Mouse (Mus musculus) heart, postnatal 25 days (tissue): ENCODE measurements around the gene Ppfia3. TPM values are rescaled to one million over a fixed set of nuclear protein-coding genes. Genes with fewer than 3 reads are reported as not detected.
"Not testable (repeated sequence)": the region's sequence is repeated elsewhere in the genome, so short reads cannot be mapped to it uniquely, and the experiment has no call there.

Experiments
- DNase-seq: peaks from one replicate; pipeline ENCODE4 v3.0.0; 2022; ENCODE audit warnings: low spot score
- intact Hi-C: fragments of 180-260 bp; cut with DNase I; formaldehyde crosslinking; loops from one replicate; pipeline ENCODE4 v1.15.1; 2025
- total RNA-seq, 2 experiments: library from RNA; stranded (reverse); gene quantifications; 2 replicates each; pipeline ENCODE4 v1.2.3; 2021

The Ppfia3 gene
- total RNA-seq, result under 1 TPM; 0.18 to 0.25 TPM

DNA sequence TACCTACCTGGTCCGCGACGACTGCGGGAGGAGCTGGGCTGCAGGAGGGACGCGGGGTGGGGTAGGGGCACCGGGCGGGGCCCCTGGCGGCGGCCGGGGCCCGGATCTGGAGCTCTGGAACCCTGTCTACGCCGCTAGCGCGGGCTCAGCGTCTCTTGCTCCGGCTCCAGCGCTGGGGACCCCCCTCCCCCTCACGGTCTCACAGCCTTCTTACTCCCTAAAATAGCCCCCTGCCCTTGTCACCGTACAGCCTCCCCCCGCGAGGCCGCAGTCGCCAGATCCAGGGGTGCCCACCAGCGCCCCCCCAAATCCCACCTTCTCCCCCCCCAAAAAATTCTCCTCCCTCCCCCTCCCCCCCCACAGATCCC is at the start of gene Ppfia3:
TSS of gene Ppfia3 (minus strand) at position 368 of the 368 bp plus-strand sequence.
- intact Hi-C loops, result loop anchor here (2.0 kb wide), 1 partner anchor 34 kb away; the partner anchor contains the start of gene Trpm4
- DNase-seq, result no peak

DNA sequence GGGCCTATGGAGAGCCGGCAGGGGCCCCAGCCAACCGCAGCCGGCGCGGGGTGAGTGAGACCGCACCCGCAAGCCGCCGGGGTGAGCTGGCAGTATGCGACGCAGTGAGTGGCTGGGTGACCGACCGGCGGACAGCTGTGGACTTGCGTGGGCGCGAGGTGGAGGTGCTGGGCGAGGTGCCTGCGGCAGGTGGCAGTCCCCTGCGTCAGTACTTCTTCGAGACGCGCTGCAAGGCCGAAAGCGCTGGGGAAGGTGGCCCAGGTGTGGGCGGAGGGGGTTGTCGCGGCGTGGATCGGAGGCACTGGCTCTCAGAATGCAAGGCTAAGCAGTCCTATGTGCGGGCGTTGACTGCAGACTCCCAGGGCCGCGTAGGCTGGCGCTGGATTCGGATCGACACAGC is 48.8 kb upstream of the Ppfia3 start:
- no peak for DNase-seq
- intact Hi-C loops, result no loop called here

GRCm38 (mm10) chr7:45414740-45415224 is 48.0 kb upstream of the Ppfia3 start:
- intact Hi-C loops, result no loop called here
- no peak for DNase-seq

DNA sequence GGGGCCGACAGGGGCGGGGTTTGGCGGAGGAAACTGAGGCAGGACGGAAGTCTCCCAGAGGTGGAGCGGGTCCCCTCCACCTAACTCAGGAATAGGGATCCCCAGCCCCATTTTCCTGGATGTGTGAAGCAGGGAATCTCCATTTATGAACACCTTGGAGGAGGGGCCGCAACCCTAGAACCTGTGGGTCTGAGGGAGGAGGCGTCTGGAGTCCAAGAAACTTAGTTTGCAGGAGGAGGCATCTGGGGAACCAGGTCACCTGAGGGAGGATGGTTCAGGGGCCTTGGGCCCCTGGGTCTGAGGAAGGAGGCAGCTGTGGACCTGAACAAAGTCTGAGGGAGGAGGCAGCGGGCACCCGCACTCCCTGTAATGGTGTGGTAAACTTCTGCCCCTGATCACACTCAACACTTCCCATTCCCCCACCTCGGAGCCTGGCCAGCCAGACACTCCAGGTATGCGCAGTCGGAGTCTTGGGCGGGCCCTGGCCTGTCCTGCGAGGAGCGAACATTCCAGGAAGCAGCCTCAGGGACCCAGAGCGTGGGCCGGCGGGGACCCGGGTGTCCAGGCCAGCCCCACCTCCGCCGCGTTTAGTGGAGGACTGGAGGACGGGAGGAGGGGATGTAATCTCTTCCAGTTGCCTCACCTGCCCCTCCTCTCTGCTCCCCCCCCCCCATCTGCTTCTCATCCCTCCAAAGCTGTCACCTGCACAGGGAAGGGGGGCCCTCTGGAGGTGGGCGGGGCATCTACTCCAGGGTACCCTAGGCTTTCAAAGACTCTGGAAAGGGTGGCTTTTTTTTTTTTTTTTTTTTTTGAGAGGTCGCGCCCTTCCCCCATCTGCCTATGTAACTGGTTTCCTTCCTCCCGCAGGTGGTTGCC is 47.3 kb upstream of the Ppfia3 start:
- DNase-seq, result no peak
- intact Hi-C loops, result no loop called here

DNA sequence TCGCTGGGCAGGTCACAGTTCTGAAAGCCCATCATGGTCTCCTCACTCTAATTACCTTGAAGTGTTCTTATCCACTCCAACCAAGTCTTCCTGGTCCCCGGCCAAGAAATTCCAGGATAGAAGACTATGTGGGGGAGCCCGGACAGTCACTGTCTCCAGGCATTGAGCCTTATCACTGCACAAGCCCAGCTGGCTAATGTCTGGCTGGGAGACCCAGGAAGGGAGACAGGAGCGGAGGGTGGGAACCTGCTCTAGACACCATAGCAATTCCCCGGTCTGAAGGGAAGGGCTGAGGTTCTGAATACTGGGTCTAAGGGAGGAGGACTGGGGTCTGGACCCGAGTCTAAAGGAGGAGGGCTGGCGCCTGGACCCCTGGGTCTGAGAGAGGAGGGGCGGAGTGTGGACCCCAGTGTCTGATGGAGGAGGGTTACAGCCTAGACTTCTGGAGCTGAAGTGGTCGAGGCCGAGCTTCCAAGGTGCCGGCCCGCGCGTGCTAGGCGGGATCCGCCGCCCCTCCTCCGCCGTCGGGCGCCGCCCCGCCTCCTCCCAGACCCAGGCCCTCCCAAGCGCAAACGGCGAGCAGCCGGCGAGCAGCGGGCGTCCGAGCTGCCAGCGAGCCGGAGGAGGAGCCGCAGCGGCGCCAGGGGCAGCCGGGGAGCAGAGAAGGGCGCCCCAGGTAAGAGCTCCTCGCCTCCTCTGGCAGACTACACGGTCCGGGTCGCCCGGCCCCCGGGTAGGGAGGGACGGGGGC is 46.5 kb upstream of the Ppfia3 start, which contains the start of gene Ntf5:
TSS of gene Ntf5 (plus strand) at position 583 of the 751 bp plus-strand sequence.
- intact Hi-C loops, result no loop called here
- DNase-seq, result no peak

- intact Hi-C loops, result no loop called here
- DNase-seq, result no peak
Measured at GRCm38 (mm10) chr7:45412421-45412820, 45.6 kb upstream of the Ppfia3 start.

DNA sequence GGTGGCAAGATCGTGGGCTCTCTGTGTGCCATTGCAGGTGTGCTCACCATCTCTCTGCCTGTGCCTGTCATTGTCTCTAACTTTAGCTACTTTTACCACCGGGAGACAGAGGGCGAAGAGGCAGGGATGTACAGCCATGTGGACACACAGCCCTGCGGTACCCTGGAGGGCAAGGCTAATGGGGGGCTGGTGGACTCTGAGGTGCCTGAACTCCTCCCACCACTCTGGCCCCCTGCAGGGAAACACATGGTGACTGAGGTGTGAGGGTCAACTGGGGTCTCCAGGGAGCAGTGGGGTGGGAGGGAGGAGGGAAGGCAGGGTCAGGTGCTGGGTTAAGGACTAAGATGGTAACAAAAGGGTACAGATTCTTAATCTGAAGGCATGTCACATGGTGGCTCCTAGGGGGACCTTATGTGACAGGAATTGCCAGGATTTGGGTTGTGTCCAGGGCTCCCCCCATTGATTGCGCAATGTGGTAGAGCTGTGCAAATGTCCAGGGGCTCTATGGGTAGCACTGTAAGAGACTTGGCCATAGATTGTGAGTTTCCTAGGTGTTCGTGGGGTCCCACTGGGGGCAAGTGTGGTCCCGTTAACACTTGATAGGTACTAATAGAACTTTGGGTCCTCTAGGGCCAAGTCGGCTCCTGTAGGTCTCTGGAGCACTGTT is 42.8 kb upstream of the Ppfia3 start:
- intact Hi-C loops, result no loop called here
- no peak for DNase-seq

- no peak for DNase-seq
- intact Hi-C loops, result no loop called here
Measured at GRCm38 (mm10) chr7:45408949-45409348, 42.1 kb upstream of the Ppfia3 start.

DNA sequence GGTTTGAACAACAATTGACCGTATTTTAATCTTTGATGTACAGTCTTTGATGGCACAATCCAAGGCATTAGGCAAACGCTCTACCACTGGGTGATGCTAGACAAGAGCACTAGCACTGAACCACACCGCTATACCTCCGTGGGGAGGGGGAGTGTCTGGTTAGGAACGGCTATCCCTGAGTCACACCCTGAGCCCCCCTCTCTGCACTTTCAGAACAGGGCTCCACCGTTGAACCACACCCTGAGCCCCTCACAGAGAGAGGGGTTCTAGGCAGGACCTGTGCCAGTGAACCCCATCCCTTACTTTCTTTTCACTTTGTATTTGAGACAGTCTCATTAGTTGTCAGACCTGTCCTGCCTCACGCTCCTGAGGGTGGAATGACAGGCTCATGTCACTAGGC is 41.5 kb upstream of the Ppfia3 start:
- intact Hi-C loops, result no loop called here
- no peak for DNase-seq

- intact Hi-C loops, result loop anchor here (2.0 kb wide), 1 partner anchor 27 kb away; the partner anchor contains the start of gene Gys1
- DNase-seq, result no peak
Measured at GRCm38 (mm10) chr7:45407836-45408235, 41.0 kb upstream of the Ppfia3 start.

GRCm38 (mm10) chr7:45406157-45407156 is 39.6 kb upstream of the Ppfia3 start:
- no peak for DNase-seq
- intact Hi-C loops, result loop anchor here (2.0 kb wide), 1 partner anchor 28 kb away; the partner anchor contains the start of gene Gys1

GRCm38 (mm10) chr7:45405091-45406075 is 38.6 kb upstream of the Ppfia3 start, which contains the start of gene Kcna7:
Kcna7 (plus strand) TSS chr7:45405653.
- peak; percentile 47 for DNase-seq
- intact Hi-C loops, result loop anchor here (2.0 kb wide), 1 partner anchor 29 kb away; the partner anchor contains the start of gene Gys1

- DNase-seq, result no peak
- intact Hi-C loops, result no loop called here
Measured at GRCm38 (mm10) chr7:45403532-45404261, 36.9 kb upstream of the Ppfia3 start.

GRCm38 (mm10) chr7:45401521-45402085 is 34.8 kb upstream of the Ppfia3 start:
- intact Hi-C loops, result no loop called here
- no peak for DNase-seq

GRCm38 (mm10) chr7:45396787-45397186 is 30.0 kb upstream of the Ppfia3 start:
- intact Hi-C loops, result loop anchor here (2.0 to 5.0 kb wide), 2 partner anchors 36 to 88 kb away; partner anchors contain the start of gene Gys1
- DNase-seq, result no peak

GRCm38 (mm10) chr7:45396337-45396775 is 29.5 kb upstream of the Ppfia3 start:
- DNase-seq, result not testable (repeated sequence)
- intact Hi-C loops, result loop anchor here (2.0 to 5.0 kb wide), 2 partner anchors 36 to 88 kb away; partner anchors contain the start of gene Gys1
